Mouse (Mus musculus): ENCODE measurements around the gene Tuba1a. TPM values are rescaled to one million over a fixed set of nuclear protein-coding genes. Genes with fewer than 3 reads are reported as not detected.
A peak's percentile ranks its signal among the peaks of the same experiment; 100 is the strongest.

Gene Tuba1a
- total and polyA plus RNA-seq, 2 experiments from 2014 or later = 15,641 to 20,461 TPM

DNA sequence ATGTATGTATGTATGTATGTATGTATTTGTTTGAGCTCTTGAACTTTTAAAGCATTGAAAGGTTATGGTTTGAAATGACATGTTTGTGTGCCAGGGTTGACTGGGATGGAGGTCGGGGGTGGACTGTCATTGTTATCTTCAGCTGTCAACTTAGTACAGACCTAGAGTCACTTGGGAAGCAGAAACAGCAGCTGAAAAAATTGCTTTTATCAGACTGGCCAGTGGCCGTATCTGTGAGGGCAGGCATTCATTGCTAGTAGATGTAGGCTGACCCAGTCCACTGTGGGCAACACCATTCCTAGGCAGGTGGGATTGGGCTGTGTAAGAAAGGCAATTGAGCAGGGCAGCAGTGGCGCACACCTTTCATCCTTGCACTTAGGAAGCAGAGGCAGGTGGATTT is 6.0 kb upstream of the Tuba1a start:
- 90% methylated on average over 3 of the region's 3 CpGs for WGBS
- no peak overlapping the region for H3K27ac ChIP-seq (ENCODE audit: low read depth, low read length)
- TF ChIP-seq CTCF (IDR thresholded peaks at IDR 0.05) = no peak
- DNase-seq (ENCODE audit: low spot score) (no peak), ATAC-seq (ENCODE audit: low FRiP score) (no peak)
- H3K4me1 ChIP-seq (ENCODE audit: insufficient read depth, low read length) = no peaks in the 10 kb centered on the region
- H3K9me3 ChIP-seq (ENCODE audit: low read length) = no peaks in the 10 kb centered on the region
- H3K9ac ChIP-seq (replicated peaks; ENCODE audit: low read length, poor library complexity, severe bottlenecking) = no peak overlapping the region
- no peak overlapping the region for H3K4me3 ChIP-seq (ENCODE audit: low read depth, low read length)
- H3K4me2 ChIP-seq (ENCODE audit: low read depth, low read length, poor library complexity, severe bottlenecking) = no peak overlapping the region
- H3K36me3 ChIP-seq (ENCODE audit: insufficient read depth, low read length) = no peaks in the 10 kb centered on the region
- H3K27me3 ChIP-seq (ENCODE audit: insufficient read depth, low read length) = no peaks in the 10 kb centered on the region

- Histone ChIP-seq H3K27me3 (ENCODE audit: insufficient read depth, low read length) (no peaks in the 10 kb centered on the region), H3K36me3 (ENCODE audit: insufficient read depth, low read length) (no peaks in the 10 kb centered on the region), H3K27ac (ENCODE audit: low read depth, low read length) (no peak overlapping the region), H3K9me3 (ENCODE audit: low read length) (no peaks in the 10 kb centered on the region), H3K4me1 (ENCODE audit: insufficient read depth, low read length) (no peaks in the 10 kb centered on the region), H3K4me2 (ENCODE audit: low read depth, low read length, poor library complexity, severe bottlenecking) (no peak overlapping the region), H3K9ac (replicated peaks; ENCODE audit: low read length, poor library complexity, severe bottlenecking) (no peak overlapping the region), H3K4me3 (ENCODE audit: low read depth, low read length) (no peak overlapping the region)
- WGBS = 95% methylated on average over 4 of the region's 4 CpGs
- ATAC-seq (ENCODE audit: low FRiP score) (no peak), DNase-seq (ENCODE audit: low spot score) (no peak)
- TF ChIP-seq CTCF (IDR thresholded peaks at IDR 0.05) = no peak
Measured at GRCm38 (mm10) chr15:98958901-98959420, 5.5 kb upstream of the Tuba1a start.

DNA sequence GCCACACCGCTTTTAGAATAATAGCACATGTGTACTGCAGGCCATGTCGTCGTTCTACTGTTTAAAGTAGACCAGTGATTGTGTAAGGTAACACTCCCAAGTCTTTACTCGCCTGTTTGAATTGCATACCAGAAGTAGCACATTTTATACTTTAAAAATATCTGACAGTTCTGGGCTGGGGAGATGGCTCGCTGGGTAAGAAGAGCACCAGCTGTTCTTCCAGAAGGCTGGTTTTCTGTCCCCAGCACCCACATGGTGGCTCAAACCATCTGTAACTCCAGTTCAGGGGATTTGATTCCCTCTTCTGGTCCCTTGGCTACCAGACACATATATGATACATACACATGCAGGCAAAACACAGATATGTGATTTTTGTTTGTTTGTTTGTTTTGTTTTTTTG is 4.0 kb upstream of the Tuba1a start:
- H3K9ac ChIP-seq (replicated peaks; ENCODE audit: low read length, poor library complexity, severe bottlenecking) = no peak overlapping the region
- WGBS = 89% methylated on average over 5 of the region's 5 CpGs
- H3K27ac ChIP-seq (ENCODE audit: low read depth, low read length) = no peak overlapping the region
- no peak overlapping the region for H3K4me3 ChIP-seq (ENCODE audit: low read depth, low read length)
- H3K36me3 ChIP-seq (ENCODE audit: insufficient read depth, low read length) = no peaks in the 10 kb centered on the region
- no peak for DNase-seq (ENCODE audit: low spot score)
- TF ChIP-seq CTCF (IDR thresholded peaks at IDR 0.05) = no peak
- H3K9me3 ChIP-seq (ENCODE audit: low read length) = no peaks in the 10 kb centered on the region
- H3K27me3 ChIP-seq (ENCODE audit: insufficient read depth, low read length) = no peaks in the 10 kb centered on the region
- ATAC-seq (ENCODE audit: low FRiP score) = no peak
- no peak overlapping the region for H3K4me2 ChIP-seq (ENCODE audit: low read depth, low read length, poor library complexity, severe bottlenecking)
- H3K4me1 ChIP-seq (ENCODE audit: insufficient read depth, low read length) = no peaks in the 10 kb centered on the region

DNA sequence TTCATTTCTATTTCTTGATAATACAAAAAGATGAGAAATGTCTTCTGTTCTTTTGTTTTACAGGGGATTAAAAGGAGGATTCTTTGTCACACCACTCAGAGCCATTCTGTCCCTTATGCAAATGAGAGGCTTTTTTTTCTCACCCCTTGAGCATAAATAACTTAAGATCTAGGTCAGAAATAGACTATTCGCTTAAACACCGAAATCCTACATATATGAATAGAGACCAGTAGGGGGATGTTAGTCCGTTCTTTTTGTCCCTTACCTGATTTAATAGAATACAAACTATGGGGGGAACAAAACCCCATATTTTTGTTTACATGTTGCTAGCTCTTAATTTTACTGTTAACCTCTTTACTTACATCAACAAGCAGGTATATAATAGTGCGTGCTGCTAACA is 2.5 kb upstream of the Tuba1a start:
- ATAC-seq (ENCODE audit: low FRiP score) (no peak), DNase-seq (ENCODE audit: low spot score) (no peak)
- Histone ChIP-seq H3K4me1 (ENCODE audit: insufficient read depth, low read length) (no peaks in the 10 kb centered on the region), H3K36me3 (ENCODE audit: insufficient read depth, low read length) (0 out of 2 replicates have a peak, but pooled peaks cover under 1% of the 10 kb centered on the region), H3K4me2 (ENCODE audit: low read depth, low read length, poor library complexity, severe bottlenecking) (peak overlapping the region; percentile 83), H3K4me3 (ENCODE audit: low read depth, low read length) (peak overlapping the region; percentile 62; the same call in 1 of the 2 replicates), H3K9ac (replicated peaks; ENCODE audit: low read length, poor library complexity, severe bottlenecking) (peak overlapping the region; percentile 75), H3K9me3 (ENCODE audit: low read length) (no peaks in the 10 kb centered on the region), H3K27me3 (ENCODE audit: insufficient read depth, low read length) (no peaks in the 10 kb centered on the region), H3K27ac (ENCODE audit: low read depth, low read length) (peak overlapping the region; percentile 94)
- WGBS = 32% methylated on average over 4 of the region's 4 CpGs
- peak; percentile 55; the same call in 1 of the 2 replicates for TF ChIP-seq CTCF (IDR thresholded peaks at IDR 0.05)

DNA sequence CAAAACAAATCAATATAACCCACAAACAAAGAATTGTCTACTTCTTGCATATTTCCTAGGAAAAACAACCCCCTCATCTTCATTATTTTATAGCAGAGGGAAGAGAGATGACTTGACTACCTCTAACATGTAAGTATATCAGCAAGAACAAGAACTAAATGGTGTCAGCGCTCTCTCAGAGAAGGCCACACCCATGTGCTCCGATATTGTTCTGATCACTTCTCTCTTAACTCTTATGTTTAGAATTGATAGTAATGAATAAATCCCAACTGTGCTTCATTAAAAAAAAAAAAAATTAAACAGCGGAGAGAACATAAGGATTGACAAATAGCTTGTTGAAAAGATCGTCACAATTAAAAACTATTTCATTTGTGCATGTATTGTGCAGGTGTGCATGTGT is 1.8 kb upstream of the Tuba1a start:
- H3K9ac ChIP-seq (replicated peaks; ENCODE audit: low read length, poor library complexity, severe bottlenecking) = peak overlapping the region; percentile 75
- H3K27ac ChIP-seq (ENCODE audit: low read depth, low read length) = peak overlapping the region; percentile 94
- DNase-seq (ENCODE audit: low spot score) = no peak
- no peaks in the 10 kb centered on the region for H3K9me3 ChIP-seq (ENCODE audit: low read length)
- WGBS = 29% methylated on average over 4 of the region's 4 CpGs
- no peaks in the 10 kb centered on the region for H3K27me3 ChIP-seq (ENCODE audit: insufficient read depth, low read length)
- no peaks in the 10 kb centered on the region for H3K4me1 ChIP-seq (ENCODE audit: insufficient read depth, low read length)
- 0 out of 2 replicates have a peak, but pooled peaks cover 2% of the 10 kb centered on the region for H3K36me3 ChIP-seq (ENCODE audit: insufficient read depth, low read length)
- TF ChIP-seq CTCF (IDR thresholded peaks at IDR 0.05) = no peak
- H3K4me2 ChIP-seq (ENCODE audit: low read depth, low read length, poor library complexity, severe bottlenecking) = peak overlapping the region; percentile 83
- peak overlapping the region; percentile 62 for H3K4me3 ChIP-seq (ENCODE audit: low read depth, low read length)
- ATAC-seq (ENCODE audit: low FRiP score) = no peak

- no peak for ATAC-seq (ENCODE audit: low FRiP score)
Measured at GRCm38 (mm10) chr15:98954425-98955253, 1.1 kb upstream of the Tuba1a start.

More at GRCm38 (mm10) chr15:98954425-98955253, 1.1 kb upstream of the Tuba1a start:
- Histone ChIP-seq H3K4me3 (ENCODE audit: low read depth, low read length) (peak overlapping the region; percentile 62), H3K9me3 (ENCODE audit: low read length) (no peaks in the 10 kb centered on the region), H3K27me3 (ENCODE audit: insufficient read depth, low read length) (no peaks in the 10 kb centered on the region), H3K27ac (ENCODE audit: low read depth, low read length) (peak overlapping the region; percentile 94), H3K36me3 (ENCODE audit: insufficient read depth, low read length) (peaks cover 4% of the 10 kb centered on the region; the same call in 1 of the 2 replicates), H3K9ac (replicated peaks; ENCODE audit: low read length, poor library complexity, severe bottlenecking) (peak overlapping the region; percentile 75), H3K4me1 (ENCODE audit: insufficient read depth, low read length) (no peaks in the 10 kb centered on the region), H3K4me2 (ENCODE audit: low read depth, low read length, poor library complexity, severe bottlenecking) (peak overlapping the region; percentile 83)
- no peak for TF ChIP-seq CTCF (IDR thresholded peaks at IDR 0.05)
- DNase-seq (ENCODE audit: low spot score) = peak; percentile 78
- 5% methylated on average over 14 of the region's 14 CpGs for WGBS
